Mouse (Mus musculus): ENCODE data around the gene Trim27.

Trim27 gene

GRCm38 (mm10) chr13:21172241-21173027 lies 6.8 kb upstream of the Trim27 start:
- DNase-seq (ENCODE audit: low spot score): peak; percentile 93

DNA sequence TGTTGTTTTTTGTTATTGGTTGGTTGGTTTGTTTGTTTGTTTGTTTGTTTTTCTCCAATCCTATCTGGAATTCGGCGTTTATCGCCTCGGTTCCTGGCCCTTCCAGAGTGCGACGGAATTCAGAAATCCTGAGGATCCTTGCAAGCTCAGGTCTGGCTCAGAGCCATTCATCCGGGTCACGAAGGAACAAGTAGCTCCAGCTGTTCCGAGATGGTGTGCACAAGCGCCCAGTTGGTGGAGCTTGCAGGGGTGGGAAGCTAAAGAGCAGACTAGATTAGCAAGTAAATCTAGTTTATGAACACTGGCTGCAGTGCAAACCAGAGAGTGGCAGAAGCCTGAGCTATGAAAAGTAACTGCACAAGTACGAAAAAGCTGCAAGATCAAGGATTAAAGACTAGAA lies 6.2 kb upstream of the Trim27 start:
- peak; percentile 87 for DNase-seq (ENCODE audit: low spot score)

DNA sequence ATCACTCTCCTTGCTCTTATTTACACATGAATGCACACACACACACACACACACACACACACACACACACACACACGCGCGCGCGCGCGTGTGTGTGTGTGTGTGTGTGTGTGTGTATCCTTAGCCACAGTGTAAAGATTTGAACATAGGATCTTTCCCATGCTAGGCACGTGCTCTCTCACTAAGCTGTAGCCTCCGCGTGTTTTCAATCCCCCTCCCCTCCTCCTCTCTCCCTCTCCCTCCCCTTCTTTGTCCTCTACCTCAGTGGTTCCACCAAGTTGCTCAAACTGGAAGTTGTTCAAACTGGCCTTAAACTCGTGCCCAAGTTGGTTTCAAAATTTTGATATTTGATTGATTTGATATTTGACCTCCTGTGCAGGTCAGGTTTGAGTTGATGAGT lies 2.5 kb upstream of the Trim27 start:
- DNase-seq (ENCODE audit: low spot score): no peak

GRCm38 (mm10) chr13:21177657-21178056 lies 1.6 kb upstream of the Trim27 start:
- peak; percentile 14 for DNase-seq (ENCODE audit: low spot score)

- DNase-seq (ENCODE audit: low spot score): no peak
Measured at GRCm38 (mm10) chr13:21178364-21178763, 881 bp upstream of the Trim27 start.

GRCm38 (mm10) chr13:21179724-21180550 lies 692 bp downstream of the Trim27 start:
- DNase-seq (ENCODE audit: low spot score): peak; percentile 95

DNA sequence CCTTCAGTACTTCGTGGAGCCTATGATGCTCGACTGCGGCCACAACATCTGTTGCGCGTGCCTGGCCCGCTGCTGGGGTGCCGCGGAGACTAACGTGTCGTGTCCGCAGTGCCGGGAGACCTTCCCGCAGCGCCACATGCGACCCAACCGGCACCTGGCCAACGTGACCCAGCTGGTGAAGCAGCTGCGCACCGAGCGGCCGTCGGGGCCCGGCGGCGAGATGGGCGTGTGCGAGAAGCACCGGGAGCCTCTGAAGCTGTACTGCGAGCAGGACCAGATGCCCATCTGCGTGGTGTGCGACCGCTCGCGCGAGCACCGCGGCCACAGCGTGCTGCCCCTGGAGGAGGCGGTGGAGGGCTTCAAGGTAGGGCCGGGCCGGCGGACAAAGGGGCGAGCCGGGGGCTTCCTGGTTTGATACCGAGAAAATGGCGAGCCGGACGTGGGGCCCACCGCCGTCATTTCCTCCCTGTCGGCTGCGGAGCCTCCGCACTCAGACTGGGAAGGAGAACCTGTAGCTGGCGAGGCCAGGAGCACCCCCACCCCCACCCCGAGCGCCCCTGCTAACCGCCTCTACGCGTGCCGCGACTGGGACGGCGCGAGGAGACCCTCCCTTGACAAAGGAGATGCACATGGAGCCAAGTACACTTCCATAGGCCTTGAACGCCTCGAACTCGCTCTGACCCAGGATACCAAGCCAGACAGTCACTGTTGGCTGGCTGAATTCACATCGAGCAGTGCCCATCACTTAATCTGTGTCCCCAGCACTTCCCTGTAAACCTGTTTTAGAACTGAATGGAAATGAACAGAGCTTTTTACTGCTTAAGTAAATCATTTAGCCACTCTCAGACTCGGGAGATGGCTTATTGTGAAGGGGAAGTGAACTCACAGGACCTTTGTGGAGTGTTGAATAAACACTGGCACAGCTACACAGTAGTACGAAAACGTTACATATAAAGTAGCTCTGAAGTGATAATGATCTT lies 1.6 kb downstream of the Trim27 start:
- DNase-seq (ENCODE audit: low spot score): peak; percentile 69

DNA sequence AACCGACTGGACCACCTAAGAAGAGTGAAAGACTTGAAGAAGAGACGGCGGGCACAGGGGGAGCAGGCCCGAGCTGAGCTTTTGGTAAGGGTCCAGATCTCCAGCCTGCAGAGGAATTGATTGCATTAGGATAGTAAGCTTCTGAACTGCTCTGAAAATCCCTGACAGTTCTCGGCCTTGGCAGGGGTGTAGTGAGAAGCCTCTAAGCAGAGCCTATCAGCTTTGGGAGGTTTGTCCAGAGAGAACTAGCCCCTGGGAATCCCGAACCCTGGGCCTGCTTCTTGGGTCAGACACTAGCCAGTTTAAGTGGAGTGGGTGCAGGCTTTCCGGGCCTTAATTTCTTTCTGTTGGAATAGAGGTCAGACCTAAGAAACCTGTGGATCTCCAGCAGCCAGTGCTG lies 2.8 kb downstream of the Trim27 start:
- DNase-seq (ENCODE audit: low spot score): no peak

DNA sequence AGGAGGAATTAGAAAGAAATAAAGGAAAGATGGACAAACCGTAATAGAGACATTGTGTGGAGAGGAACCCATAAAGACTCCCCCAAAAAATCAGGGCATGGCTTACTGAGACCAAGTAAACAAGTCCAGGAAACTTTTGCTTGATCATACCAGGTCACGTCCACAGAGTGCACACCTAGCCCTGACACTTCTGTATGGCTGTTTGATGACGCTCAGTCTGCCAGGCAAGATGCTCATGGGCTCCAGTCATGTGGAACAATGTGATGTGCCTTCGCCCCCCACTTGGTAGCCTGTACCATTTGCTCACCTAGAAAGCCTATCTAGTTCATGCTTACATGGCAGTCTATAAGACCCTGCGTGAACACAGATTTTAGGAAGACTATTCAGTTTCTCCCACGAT lies 3.8 kb downstream of the Trim27 start:
- no peak for DNase-seq (ENCODE audit: low spot score)

DNA sequence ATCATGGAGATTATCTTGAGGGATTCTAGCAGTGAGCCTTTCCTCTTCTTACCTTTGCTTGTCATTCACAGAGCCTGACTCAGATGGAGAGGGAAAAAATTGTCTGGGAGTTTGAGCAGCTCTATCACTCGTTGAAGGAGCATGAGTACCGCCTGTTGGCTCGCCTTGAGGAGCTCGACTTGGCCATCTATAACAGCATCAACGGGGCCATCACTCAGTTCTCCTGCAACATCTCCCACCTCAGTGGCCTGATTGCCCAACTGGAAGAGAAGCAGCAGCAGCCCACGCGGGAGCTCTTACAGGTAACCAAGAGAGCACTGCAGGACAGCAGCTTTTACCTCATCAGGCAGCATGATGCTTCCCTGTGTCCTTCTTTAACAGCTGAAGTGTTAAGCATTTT lies 4.4 kb downstream of the Trim27 start:
- DNase-seq (ENCODE audit: low spot score): no peak

- no peak for DNase-seq (ENCODE audit: low spot score)
Measured at GRCm38 (mm10) chr13:21185521-21185920, 6.3 kb downstream of the Trim27 start.

DNA sequence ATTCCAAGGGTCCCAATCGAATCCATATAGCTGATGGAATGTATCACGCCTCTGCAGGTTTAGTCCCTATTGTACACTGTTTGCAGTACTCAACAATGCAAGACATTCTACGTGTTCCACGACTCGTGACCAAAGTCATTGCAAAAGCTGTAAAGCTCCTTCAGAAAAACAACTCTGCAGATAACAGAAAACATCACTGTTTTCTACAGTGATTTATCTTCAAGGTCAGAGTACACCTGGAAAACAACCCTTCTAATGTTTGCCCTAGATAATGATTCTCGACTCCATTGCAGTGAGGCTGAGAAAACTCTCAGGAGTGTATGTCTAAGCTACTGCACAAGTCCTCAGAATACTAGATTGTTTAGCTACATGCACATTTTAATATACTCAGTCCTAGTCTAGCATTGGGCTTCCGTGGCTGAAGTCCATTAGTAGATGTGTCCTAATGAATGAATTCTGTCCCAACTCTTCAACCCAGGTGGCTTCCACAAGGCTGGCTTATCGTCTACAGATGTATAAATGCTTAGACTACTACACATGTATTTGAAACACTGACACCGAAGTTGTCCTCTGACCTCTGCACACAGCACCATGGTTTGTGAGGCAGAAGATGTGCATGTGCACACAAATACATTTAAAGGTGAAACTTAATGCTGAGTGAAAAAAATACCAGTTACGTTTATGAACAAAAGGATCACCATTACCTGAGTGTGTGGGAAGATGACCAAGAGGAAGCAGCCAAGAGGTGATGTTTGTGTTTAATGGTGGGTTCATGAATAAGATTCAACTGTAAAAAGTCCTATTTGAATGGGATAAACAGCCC lies 16.4 kb downstream of the Trim27 start:
- DNase-seq (ENCODE audit: low spot score): no peak

DNA sequence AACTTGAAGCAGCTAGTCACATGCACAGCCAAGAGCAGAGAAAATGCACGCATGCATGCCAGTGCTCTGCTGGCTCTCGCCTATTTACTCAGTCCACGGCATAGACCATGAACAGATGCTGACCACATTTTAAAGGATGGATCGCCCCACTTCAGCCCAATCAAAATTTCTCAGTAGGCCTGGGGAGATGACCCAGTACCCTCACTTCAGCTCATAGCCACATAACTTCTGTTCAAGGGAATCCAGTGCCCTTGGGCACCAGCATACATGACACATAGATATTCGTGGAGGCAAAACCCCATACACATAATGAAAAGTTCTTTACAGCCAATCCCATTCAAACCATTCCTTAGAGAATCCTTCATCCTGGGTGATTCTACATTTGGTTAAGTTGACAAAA lies 18.5 kb downstream of the Trim27 start:
- DNase-seq (ENCODE audit: low spot score): no peak

DNA sequence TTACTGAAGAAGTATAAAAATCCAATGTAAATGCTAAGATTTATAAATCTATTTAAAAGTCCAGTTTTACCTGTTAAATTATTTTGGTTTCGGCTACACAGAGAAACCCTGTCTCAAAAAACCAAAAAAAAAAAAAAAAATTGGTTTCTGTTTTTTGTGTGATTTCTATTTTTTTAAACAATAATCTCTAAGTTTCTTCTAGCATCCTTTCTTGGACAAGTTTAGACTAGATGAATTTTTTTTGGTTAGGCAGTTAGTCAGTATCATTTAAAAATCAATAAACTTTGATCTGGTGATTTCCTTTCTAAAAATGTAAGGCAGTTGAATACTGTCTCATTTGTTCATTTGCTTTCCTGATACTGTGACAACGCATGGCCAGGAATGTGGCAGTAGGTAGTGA lies 19.1 kb downstream of the Trim27 start:
- no peak for DNase-seq (ENCODE audit: low spot score)

GRCm38 (mm10) chr13:21199046-21200028 lies 20.1 kb downstream of the Trim27 start:
- peak; percentile 13 for DNase-seq (ENCODE audit: low spot score)

DNA sequence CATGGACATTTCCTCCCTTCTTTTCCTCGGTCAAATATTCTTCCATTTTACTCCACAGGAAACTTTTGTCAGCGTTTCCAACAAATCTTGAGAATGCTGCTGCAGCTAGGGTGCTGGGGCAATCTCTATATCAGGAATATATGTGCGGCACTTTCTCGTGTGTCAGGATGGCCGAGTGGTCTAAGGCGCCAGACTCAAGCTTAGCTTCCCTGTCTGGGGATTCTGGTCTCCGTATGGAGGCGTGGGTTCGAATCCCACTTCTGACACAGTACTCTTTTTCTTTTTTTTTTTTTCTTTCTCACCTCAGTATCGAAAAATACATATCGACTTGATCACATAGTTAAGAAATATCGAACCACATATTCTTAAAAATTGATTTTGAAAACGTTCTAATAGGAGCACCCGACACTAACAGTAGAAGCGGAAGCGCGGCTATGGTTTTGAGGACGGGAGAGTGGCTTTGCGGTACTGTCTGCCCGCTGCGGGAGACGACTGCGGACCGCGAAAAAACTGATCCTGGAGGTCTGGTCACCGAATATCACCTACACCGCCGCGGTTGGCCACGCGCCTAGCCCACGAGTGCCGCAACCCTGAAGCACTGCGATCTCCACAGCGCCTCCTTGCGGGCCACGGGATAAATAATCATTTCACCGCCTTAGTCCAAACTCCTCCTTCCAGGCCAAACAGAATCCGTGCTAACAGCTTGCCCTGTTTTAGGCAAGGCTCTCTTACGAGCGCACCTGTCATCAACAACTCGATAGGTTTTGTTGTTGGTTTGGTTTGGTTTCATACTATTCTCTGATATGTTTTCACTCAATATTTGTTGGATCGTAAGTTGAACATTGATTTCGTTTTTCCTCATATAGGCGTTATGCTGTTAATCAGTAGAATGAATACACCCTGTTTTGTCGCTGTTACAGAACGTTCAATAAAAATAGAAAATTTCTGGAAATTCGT lies 21.1 kb downstream of the Trim27 start:
- DNase-seq (ENCODE audit: low spot score): peak; percentile 98

- DNase-seq (ENCODE audit: low spot score): peak; percentile 94
Measured at GRCm38 (mm10) chr13:21215275-21215983, 36.2 kb downstream of the Trim27 start.

GRCm38 (mm10) chr13:21216781-21217180 lies 37.5 kb downstream of the Trim27 start:
- DNase-seq (ENCODE audit: low spot score): no peak
